Mouse (Mus musculus) liver, adult 2 months (tissue): ENCODE results near the gene Uts2. TPM values are rescaled to one million over a fixed set of nuclear protein-coding genes. Genes with fewer than 3 reads are reported as not detected.

Experiments used
- DNase-seq: peaks from one replicate; pipeline ENCODE4 v3.0.0-alpha.2; 2011; ENCODE audit warnings: low read depth, low spot score; ENCODE audit errors: extremely low read depth
- H3K27ac ChIP-seq: fragments of 200-500 bp; replicated peaks from 2 replicates; pipeline ENCODE4 v1.5.1; 2012; ENCODE audit warnings: low read depth, mild to moderate bottlenecking, control low read depth, inconsistent platforms, low read length; ENCODE audit not compliant: insufficient read depth
- H3K27me3 ChIP-seq: fragments of 200-500 bp; 2 replicates; pipeline ENCODE4 v1.6.1; 2012; ENCODE audit warnings: mild to moderate bottlenecking, moderate library complexity, low read length, inconsistent platforms; ENCODE audit not compliant: control insufficient read depth, insufficient read depth
- H3K36me3 ChIP-seq: fragments of 200-500 bp; 2 replicates; pipeline ENCODE4 v1.6.1; 2012; ENCODE audit warnings: low read length, inconsistent platforms; ENCODE audit not compliant: control insufficient read depth, insufficient read depth
- H3K4me1 ChIP-seq: fragments of 200-500 bp; 2 replicates; pipeline ENCODE4 v1.6.1; 2011; ENCODE audit warnings: low read length; ENCODE audit not compliant: control insufficient read depth, insufficient read depth
- H3K4me3 ChIP-seq: fragments of 200-500 bp; 2 replicates; pipeline ENCODE4 v1.5.1; 2011; ENCODE audit warnings: low read depth, mild to moderate bottlenecking, control low read depth, low read length, moderate library complexity; ENCODE audit not compliant: insufficient read depth
- H3K79me2 ChIP-seq: fragments of 200-500 bp; 2 replicates; pipeline ENCODE4 v1.6.1; 2012; ENCODE audit warnings: inconsistent platforms, mild to moderate bottlenecking, low read length, moderate library complexity; ENCODE audit not compliant: control insufficient read depth, insufficient read depth
- H3K9ac ChIP-seq: fragments of 200-500 bp; 2 replicates; pipeline ENCODE4 v1.6.1; 2012; ENCODE audit warnings: low read depth, mild to moderate bottlenecking, control low read depth, inconsistent platforms, low read length
- CTCF ChIP-seq: fragments of 200-500 bp; IDR thresholded peaks from 2 replicates; pipeline ENCODE4 v1.5.1; 2011; ENCODE audit warnings: low read depth, low read length, control low read depth
- POLR2A ChIP-seq: fragments of 200-500 bp; IDR thresholded peaks from 2 replicates; pipeline ENCODE4 v1.6.1; 2011; ENCODE audit warnings: low read length, control low read depth; ENCODE audit not compliant: insufficient read depth; ENCODE audit errors: extremely low read depth
- WGBS: fragments of 180-500 bp; shearing (Covaris S2); methylation state at CpG from one replicate; pipeline ENCODE4 v1.1.7; 2018; 5-methylcytosine and 5-hydroxymethylcytosine counted together
- polyA plus RNA-seq: library from polyadenylated mRNA; depleted of rRNA; stranded (reverse); fragments of >200 nt; gene quantifications from 2 replicates; pipeline ENCODE4 v1.2.3, GENCODE M21; 2012; rRNA removed
- total RNA-seq: library from RNA; depleted of rRNA; stranded (reverse); fragments of >200 nt; gene quantifications from 2 replicates; pipeline ENCODE4 v1.2.3, GENCODE M21; 2014; rRNA removed

The Uts2 gene
- total and polyA plus RNA-seq, 2 experiments = not detected

GRCm38 (mm10) chr4:151044037-151044943 lies 47.4 kb downstream of the Uts2 start, which contains the start of gene Per3:
Gene Per3, minus strand, starts transcription at chr4:151044665.
- WGBS = 1% methylated on average over 79 of the region's 79 CpGs
- TF ChIP-seq CTCF = no peak
- TF ChIP-seq POLR2A = peak; percentile 96
- no peaks in the 10 kb centered on the region for H3K79me2 ChIP-seq
- peak; percentile 85 for DNase-seq
- peak within 1 kb of the TSS; percentile 90 for H3K27ac ChIP-seq
- peak within 1 kb of the TSS; percentile 72 for H3K4me3 ChIP-seq
- H3K36me3 ChIP-seq = peaks cover 33% of the 10 kb centered on the region
- H3K9ac ChIP-seq = peak within 1 kb of the TSS; percentile 81
- H3K27me3 ChIP-seq = no peaks in the 10 kb centered on the region
- peaks cover 7% of the 10 kb centered on the region; the same call in 1 of the 2 replicates for H3K4me1 ChIP-seq

- peak; percentile 51; the same call in 1 of the 2 replicates for TF ChIP-seq POLR2A
- no peak for TF ChIP-seq CTCF
- peak overlapping the region; percentile 89 for H3K27ac ChIP-seq
These were observed 48.2 kb downstream of the Uts2 start for GRCm38 (mm10) chr4:151044944-151045570.

DNA sequence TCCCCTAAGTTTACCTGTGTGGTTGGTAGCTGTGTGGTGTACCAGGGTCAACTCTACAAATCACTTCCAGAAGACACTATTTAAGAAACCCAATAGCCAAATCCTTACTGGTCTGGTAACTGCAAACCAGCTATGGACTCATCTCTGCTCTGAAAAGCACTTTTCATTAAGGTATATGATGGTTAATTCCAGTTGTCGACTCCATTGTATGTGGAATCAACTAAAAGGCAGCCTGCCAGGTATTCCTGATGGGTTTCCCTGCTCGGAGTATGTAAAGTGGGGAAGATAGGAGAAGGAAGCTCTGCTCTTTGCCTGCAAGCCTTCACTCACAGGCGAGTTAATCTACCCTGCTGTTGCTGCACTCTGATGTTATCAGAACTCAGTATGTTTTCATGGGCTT lies 49.6 kb downstream of the Uts2 start:
- no peak for TF ChIP-seq POLR2A
- no peak for TF ChIP-seq CTCF
- H3K4me3 ChIP-seq = no peak overlapping the region
- H3K9ac ChIP-seq = no peak overlapping the region
- H3K79me2 ChIP-seq = no peaks in the 10 kb centered on the region
- WGBS = 91% methylated on average over 3 of the region's 3 CpGs
- H3K4me1 ChIP-seq = peaks cover 9% of the 10 kb centered on the region; the same call in 1 of the 2 replicates
- H3K27me3 ChIP-seq = no peaks in the 10 kb centered on the region
- peaks cover 33% of the 10 kb centered on the region for H3K36me3 ChIP-seq
- DNase-seq = no peak
- H3K27ac ChIP-seq = no peak overlapping the region

More at GRCm38 (mm10) chr4:151044944-151045570, 48.2 kb downstream of the Uts2 start:
- H3K4me1 ChIP-seq = peaks cover 7% of the 10 kb centered on the region; the same call in 1 of the 2 replicates
- H3K36me3 ChIP-seq = peaks cover 33% of the 10 kb centered on the region
- WGBS = 3% methylated on average over 21 of the region's 21 CpGs
- peak; percentile 78 for DNase-seq
- H3K9ac ChIP-seq = peak overlapping the region; percentile 61
- H3K79me2 ChIP-seq = no peaks in the 10 kb centered on the region
- no peaks in the 10 kb centered on the region for H3K27me3 ChIP-seq
- H3K4me3 ChIP-seq = peak overlapping the region; percentile 54

DNA sequence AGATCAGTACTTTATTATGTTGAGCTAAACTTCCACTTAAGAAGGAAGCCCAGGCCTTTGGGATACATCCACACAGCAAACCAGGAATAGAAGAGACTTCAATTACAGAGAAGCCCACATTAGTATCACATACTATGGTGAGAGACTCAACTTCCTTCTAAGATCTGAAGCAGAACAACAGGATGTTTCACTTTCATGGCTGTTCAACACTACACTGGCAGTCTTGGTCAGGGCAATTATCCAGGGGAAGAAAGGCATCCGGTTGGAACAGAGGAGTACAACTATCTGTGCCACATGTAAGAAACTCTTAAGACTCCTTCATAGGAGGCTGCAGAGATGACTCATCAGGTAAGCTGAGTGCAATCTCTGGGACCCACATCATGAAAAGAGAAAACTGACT lies 54.3 kb downstream of the Uts2 start:
- peaks cover 21% of the 10 kb centered on the region; the same call in 1 of the 2 replicates for H3K79me2 ChIP-seq
- peaks cover 58% of the 10 kb centered on the region for H3K36me3 ChIP-seq
- H3K4me1 ChIP-seq = peaks cover 3% of the 10 kb centered on the region
- no peak for DNase-seq
- TF ChIP-seq CTCF (no peak), POLR2A (no peak)
- WGBS = 74% methylated on average over 1 of the region's 1 CpGs
- H3K27me3 ChIP-seq = no peaks in the 10 kb centered on the region
- H3K4me3 ChIP-seq = no peak overlapping the region
- no peak overlapping the region for H3K9ac ChIP-seq
- H3K27ac ChIP-seq = peak overlapping the region; percentile 7; the same call in 1 of the 2 replicates

Other genes starting within 250 kb of the Uts2 start
- 589 and 661 TPM in 2 replicates for gene Errfi1, start 143.2 kb upstream of the Uts2 start, total RNA-seq
- gene Errfi1, start 143.2 kb upstream of the Uts2 start, polyA plus RNA-seq = 259 and 295 TPM in 2 replicates
- 281 and 324 TPM in 2 replicates for gene Park7, start 82.7 kb upstream of the Uts2 start, total RNA-seq
- gene Park7, start 82.7 kb upstream of the Uts2 start, polyA plus RNA-seq = 148 and 191 TPM in 2 replicates
- gene Tnfrsf9, start 82.5 kb upstream of the Uts2 start, total RNA-seq = 0.07 and 0.09 TPM in 2 replicates
- gene Tnfrsf9, start 82.5 kb upstream of the Uts2 start, polyA plus RNA-seq = 0.05 and 0.15 TPM in 2 replicates
- 23.2 and 28.9 TPM in 2 replicates for gene Per3, start 47.6 kb downstream of the Uts2 start, total RNA-seq
- gene Per3, start 47.6 kb downstream of the Uts2 start, polyA plus RNA-seq = 1.6 and 4.0 TPM in 2 replicates
- 16.4 and 18.4 TPM in 2 replicates for gene Vamp3, start 60.9 kb downstream of the Uts2 start, total RNA-seq
- 5.8 and 5.9 TPM in 2 replicates for gene Vamp3, start 60.9 kb downstream of the Uts2 start, polyA plus RNA-seq
- not detected in 2 replicates for gene Gm13090, start 92.5 kb downstream of the Uts2 start, total RNA-seq
- gene Gm13090, start 92.5 kb downstream of the Uts2 start, polyA plus RNA-seq = not detected in 2 replicates